In genomic region chr13:23609209-23609608, GRCm38 (mm10) we compare ENCODE assay signal across 22 mouse cellular contexts. TPM values are rescaled to one million over a fixed set of nuclear protein-coding genes. Genes with fewer than 3 reads are reported as not detected.
DNase-seq lines count a peak whose midpoint lies in the region; ATAC-seq and TF ChIP-seq lines count a peak whose summit lies in the region.
"Had no signal": no experiment of that assay in that cellular context is flagged by ENCODE, and none has a peak within 500 bp of the region (broad histone marks: within the 10 kb centered on the region; RNA-seq: fewer than 3 reads in every experiment).

No protein-coding gene starts in this region.

- no peaks in the 10 kb centered on the region for H3K9me3 ChIP-seq in G1E (replicated peaks)
- H3K9me3 ChIP-seq in erythroblast, embryonic 14.5 days (ENCODE audit: control insufficient read depth, low read length) = no peaks in the 10 kb centered on the region
- H3K9me3 ChIP-seq in liver, embryonic 16.5 days (replicated peaks; ENCODE audit: control insufficient read depth, low read length) = no peaks in the 10 kb centered on the region
- H3K9me3 ChIP-seq: forebrain, embryonic 12.5 days; heart, embryonic 12.5 days; hindbrain, embryonic 15.5 days; limb, embryonic 13.5 days; neural tube, embryonic 12.5 days had no signal

- H3K9ac ChIP-seq in liver, embryonic 16.5 days (ENCODE audit: low read depth, low read length) = peak overlapping the region; percentile 58
- H3K9ac ChIP-seq: forebrain, embryonic 12.5 days; heart, embryonic 12.5 days; hindbrain, embryonic 15.5 days; limb, embryonic 13.5 days; neural tube, embryonic 12.5 days had no signal

- H3K27me3 ChIP-seq in G1E (ENCODE audit: insufficient read depth, low read length) = no peaks in the 10 kb centered on the region
- no peaks in the 10 kb centered on the region for H3K27me3 ChIP-seq in erythroblast, embryonic 14.5 days (ENCODE audit: control insufficient read depth)
- H3K27me3 ChIP-seq in liver, embryonic 16.5 days (ENCODE audit: control insufficient read depth, insufficient read depth, low read depth, low read length) = no peaks in the 10 kb centered on the region
- H3K27me3 ChIP-seq: forebrain, embryonic 12.5 days; heart, embryonic 12.5 days; hindbrain, embryonic 15.5 days; limb, embryonic 13.5 days; neural tube, embryonic 12.5 days had no signal

- DNase-seq in 3134 (ENCODE audit: extremely low read depth, insufficient read length, low spot score) = peak; percentile 15
- no peak for DNase-seq in G1E (ENCODE audit: low spot score)
- no peak for DNase-seq in retina, postnatal 1 day
- DNase-seq in lung, adult 18-20 months = no peak
- DNase-seq: adrenal gland, postnatal 25 days; cerebellum, adult 8-10 months; gastrocnemius, postnatal 36 days; kidney, adult 11 months; layer of hippocampus, adult 9-11 months; right cerebral cortex, postnatal 14 days had no signal

- peak overlapping the region; percentile 93 for H3K27ac ChIP-seq in liver, embryonic 16.5 days (ENCODE audit: low read length)
- H3K27ac ChIP-seq: forebrain, embryonic 12.5 days; hindbrain, embryonic 15.5 days; kidney, postnatal 0 days; limb, embryonic 13.5 days; neural tube, embryonic 12.5 days; stomach, postnatal 0 days had no signal

- peak; percentile 54; the same call in 1 of the 2 replicates for ATAC-seq in G1E (ENCODE audit: extremely low read depth, insufficient number of reproducible peaks, low FRiP score, poor library complexity, severe bottlenecking)
- ATAC-seq in liver, embryonic 16.5 days (ENCODE audit: low read depth) = peak; percentile 97
- ATAC-seq in frontal cortex, adult (ENCODE audit: low TSS enrichment) = no peak
- ATAC-seq: CD4-positive, CD25-positive, alpha-beta regulatory T cell, adult 4 months; lung, postnatal 0 days had no signal

- WGBS in liver, embryonic 16.5 days (ENCODE audit: insufficient replicate concordance) = 27% methylated on average over 4 of the region's 4 CpGs

- TF ChIP-seq CTCF in G1E (IDR thresholded peaks at IDR 0.05; ENCODE audit: low read depth, low read length) = no peak

- peak overlapping the region; percentile 61 for H3K4me2 ChIP-seq in liver, embryonic 16.5 days (ENCODE audit: low read depth, low read length)
- H3K4me2 ChIP-seq: forebrain, embryonic 12.5 days; heart, embryonic 12.5 days; hindbrain, embryonic 15.5 days; limb, embryonic 13.5 days; neural tube, embryonic 12.5 days had no signal

- H3K4me1 ChIP-seq in G1E (ENCODE audit: insufficient read depth, low read depth, low read length) = peaks cover 22% of the 10 kb centered on the region
- peaks cover 45% of the 10 kb centered on the region for H3K4me1 ChIP-seq in erythroblast, embryonic 14.5 days (ENCODE audit: control insufficient read depth)
- H3K4me1 ChIP-seq in liver, embryonic 16.5 days (ENCODE audit: control insufficient read depth, low read depth, low read length) = peaks cover 21% of the 10 kb centered on the region
- H3K4me1 ChIP-seq: forebrain, embryonic 12.5 days; heart, embryonic 12.5 days; hindbrain, embryonic 15.5 days; limb, embryonic 13.5 days; neural tube, embryonic 12.5 days had no signal

- H3K36me3 ChIP-seq in G1E (replicated peaks) = peaks cover 22% of the 10 kb centered on the region
- peaks cover 51% of the 10 kb centered on the region for H3K36me3 ChIP-seq in erythroblast, embryonic 14.5 days (ENCODE audit: control insufficient read depth)
- H3K36me3 ChIP-seq in liver, embryonic 16.5 days (ENCODE audit: control insufficient read depth, insufficient read depth) = 0 out of 2 replicates have a peak, but pooled peaks cover 3% of the 10 kb centered on the region
- H3K36me3 ChIP-seq: forebrain, embryonic 12.5 days; heart, embryonic 12.5 days; hindbrain, embryonic 15.5 days; limb, embryonic 13.5 days; neural tube, embryonic 12.5 days had no signal

- no peak overlapping the region for H3K4me3 ChIP-seq in G1E (ENCODE audit: low read depth, low read length)
- peak overlapping the region; percentile 43 for H3K4me3 ChIP-seq in erythroblast, embryonic 14.5 days (replicated peaks)
- peak overlapping the region; percentile 34; the same call in 1 of the 2 replicates for H3K4me3 ChIP-seq in liver, embryonic 16.5 days (ENCODE audit: low read depth, low read length)
- H3K4me3 ChIP-seq: forebrain, embryonic 12.5 days; heart, embryonic 12.5 days; hindbrain, embryonic 15.5 days; limb, embryonic 13.5 days; neural tube, embryonic 12.5 days had no signal

RNA-seq across cellular contexts. Expression of gene Hist1h2be, which starts 11.7 kb away (rescaled TPM):
- 27.7 and 30.2 TPM in 2 replicates for total RNA-seq in G1E (2014; fragmentation: Nextera tagmentation)
- 110 and 153 TPM in 2 replicates for total RNA-seq in G1E (2017)
- polyA plus RNA-seq in G1E (2012) = 0.56 and 3.5 TPM in 2 replicates
- 0.33 and 0.67 TPM in 2 replicates for polyA plus RNA-seq in erythroblast, embryonic 14.5 days (2012)
- 1.9 and 2.0 TPM in 2 replicates for polyA plus RNA-seq in liver, embryonic 16.5 days (2015; fragmentation: Nextera tagmentation; extraction: Ambion mirVana)

RNA-seq across cellular contexts. Expression of gene Hist1h1e, which starts 13.1 kb away (rescaled TPM):
- total RNA-seq in G1E (2014; fragmentation: Nextera tagmentation) (1,109 and 1,273 TPM in 2 replicates), G1E (2017) (215 and 254 TPM in 2 replicates)
- polyA plus RNA-seq in G1E (2012) = 4.0 and 18.2 TPM in 2 replicates
- 2.8 and 8.5 TPM in 2 replicates for polyA plus RNA-seq in erythroblast, embryonic 14.5 days (2012)
- polyA plus RNA-seq in liver, embryonic 16.5 days (2015; fragmentation: Nextera tagmentation; extraction: Ambion mirVana) = 23.6 and 27.8 TPM in 2 replicates

RNA-seq across cellular contexts. Expression of gene Hist1h4d, which starts 27.8 kb away (rescaled TPM):
- total RNA-seq in G1E (2014; fragmentation: Nextera tagmentation) (2,252 and 2,609 TPM in 2 replicates), G1E (2017) (1,080 and 1,131 TPM in 2 replicates)
- polyA plus RNA-seq in G1E (2012) = 14.6 and 40.1 TPM in 2 replicates
- polyA plus RNA-seq in erythroblast, embryonic 14.5 days (2012) = 5.1 and 11.8 TPM in 2 replicates
- 126 and 155 TPM in 2 replicates for polyA plus RNA-seq in liver, embryonic 16.5 days (2015; fragmentation: Nextera tagmentation; extraction: Ambion mirVana)

RNA-seq across cellular contexts. Expression of gene Hist1h3d, which starts 33.6 kb away (rescaled TPM):
- total RNA-seq in G1E (2014; fragmentation: Nextera tagmentation) = 524 and 556 TPM in 2 replicates
- 92.0 and 101 TPM in 2 replicates for total RNA-seq in G1E (2017)
- polyA plus RNA-seq in G1E (2012) = 3.7 and 9.6 TPM in 2 replicates
- 1.6 and 4.7 TPM in 2 replicates for polyA plus RNA-seq in erythroblast, embryonic 14.5 days (2012)
- 6.6 and 7.7 TPM in 2 replicates for polyA plus RNA-seq in liver, embryonic 16.5 days (2015; fragmentation: Nextera tagmentation; extraction: Ambion mirVana)
- polyA plus RNA-seq: CD4-positive, CD25-positive, alpha-beta regulatory T cell, adult 4 months had no signal

RNA-seq across cellular contexts. Expression of gene Hist1h2ad, which starts 35.0 kb away (rescaled TPM):
- 5.3 and 7.3 TPM in 2 replicates for total RNA-seq in G1E (2014; fragmentation: Nextera tagmentation)
- total RNA-seq in G1E (2017) = 491 and 756 TPM in 2 replicates
- 2.3 and 7.4 TPM in 2 replicates for polyA plus RNA-seq in G1E (2012)
- polyA plus RNA-seq in erythroblast, embryonic 14.5 days (2012) = 5.1 and 8.3 TPM in 2 replicates
- 2.2 and 3.8 TPM in 2 replicates for polyA plus RNA-seq in liver, embryonic 16.5 days (2015; fragmentation: Nextera tagmentation; extraction: Ambion mirVana)
- polyA plus RNA-seq: hindbrain, embryonic 15.5 days had no signal
